Mouse (Mus musculus) embryonic facial prominence, embryonic 14.5 days (tissue): ENCODE results near the gene Arhgef26. TPM values are rescaled to one million over a fixed set of nuclear protein-coding genes. Genes with fewer than 3 reads are reported as not detected.

Source experiments
- ATAC-seq: fragments of 200-750 bp; cut with Nextera tagmentation; 2 replicates; pipeline ENCODE4 v1.8.0; 2017; ENCODE audit warnings: low read depth, moderate number of reproducible peaks, moderate TSS enrichment
- DNase-seq: peaks from one replicate; pipeline ENCODE4 v3.0.0-alpha.2; 2015; ENCODE audit warnings: low spot score
- H3K27ac ChIP-seq: fragments of 300-500 bp; sonication (generic); replicated peaks from 2 replicates; pipeline ENCODE4 v1.5.1; 2014; ENCODE audit warnings: low read depth, mild to moderate bottlenecking, low read length, moderate library complexity
- H3K27me3 ChIP-seq: fragments of 300-500 bp; sonication (generic); replicated peaks from 2 replicates; pipeline ENCODE4 v1.6.1; 2014; ENCODE audit warnings: low read length; ENCODE audit not compliant: control insufficient read depth, insufficient read depth
- H3K36me3 ChIP-seq: fragments of 300-500 bp; sonication (generic); 2 replicates; pipeline ENCODE4 v1.6.1; 2014; ENCODE audit warnings: low read length, mixed read lengths; ENCODE audit not compliant: control insufficient read depth, insufficient read depth
- H3K4me1 ChIP-seq: fragments of 300-500 bp; sonication (generic); 2 replicates; pipeline ENCODE4 v1.6.1; 2014; ENCODE audit warnings: antibody characterized with exemption, low read length; ENCODE audit not compliant: control insufficient read depth, insufficient read depth
- H3K4me2 ChIP-seq: fragments of 300-500 bp; sonication (generic); 2 replicates; pipeline ENCODE4 v1.6.1; 2014; ENCODE audit warnings: low read depth, mild to moderate bottlenecking, low read length, moderate library complexity, mixed read lengths
- H3K4me3 ChIP-seq: fragments of 300-500 bp; sonication (generic); 2 replicates; pipeline ENCODE4 v1.5.1; 2014; ENCODE audit warnings: low read depth, mild to moderate bottlenecking, low read length
- H3K9ac ChIP-seq: fragments of 300-500 bp; sonication (generic); 2 replicates; pipeline ENCODE4 v1.6.1; 2014; ENCODE audit warnings: low read depth, mild to moderate bottlenecking, low read length, moderate library complexity, mixed read lengths
- H3K9me3 ChIP-seq: fragments of 300-500 bp; sonication (generic); 2 replicates; pipeline ENCODE4 v1.6.1; 2016; ENCODE audit warnings: low read length; ENCODE audit not compliant: control insufficient read depth
- WGBS: fragments of 180-500 bp; shearing (Covaris S2); extraction: QIAGEN DNeasy Blood & Tissue Kit; methylation state at CpG from one replicate; pipeline ENCODE4 v1.1.7; 2014; 5-methylcytosine and 5-hydroxymethylcytosine counted together
- polyA plus RNA-seq: library from polyadenylated mRNA; unstranded; fragments of >200 nt; fragmentation: Nextera tagmentation; extraction: Ambion mirVana; gene quantifications from 2 replicates; pipeline ENCODE4 v1.2.1, GENCODE M21; 2014

Gene Arhgef26
- polyA plus RNA-seq, 1 experiment from 2014 or later = 7.7 TPM

DNA sequence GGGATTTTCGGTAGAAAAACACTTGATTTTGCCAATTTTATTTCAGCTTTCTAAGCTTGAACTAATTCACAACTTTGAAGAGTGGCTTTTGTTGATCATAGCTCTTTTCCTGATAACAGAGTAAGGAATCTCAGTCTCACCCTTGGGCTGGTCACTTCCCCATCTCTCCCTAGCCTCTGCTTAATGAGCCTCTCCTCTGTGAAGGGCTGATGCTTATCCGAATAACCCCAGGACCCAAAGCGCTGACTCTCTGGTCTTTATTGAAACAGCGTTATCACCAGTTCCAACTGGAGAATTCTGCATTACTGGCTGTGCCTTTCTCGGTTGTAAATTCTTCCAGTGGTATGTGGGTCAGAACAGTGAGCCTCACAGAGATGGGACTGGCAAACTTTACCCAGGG, 57.2 kb downstream of the Arhgef26 start:
- no peak overlapping the region for H3K9ac ChIP-seq
- H3K27me3 ChIP-seq = no peaks in the 10 kb centered on the region
- no peak for ATAC-seq
- H3K4me3 ChIP-seq = no peak overlapping the region
- H3K36me3 ChIP-seq = no peaks in the 10 kb centered on the region
- no peak for DNase-seq
- H3K4me2 ChIP-seq = no peak overlapping the region
- H3K4me1 ChIP-seq = peaks cover 42% of the 10 kb centered on the region
- WGBS = 66% methylated on average over 5 of the region's 5 CpGs
- H3K9me3 ChIP-seq = no peaks in the 10 kb centered on the region
- H3K27ac ChIP-seq = 0 out of 2 replicates have a peak overlapping the region, but pooled peaks have one; percentile 6

DNA sequence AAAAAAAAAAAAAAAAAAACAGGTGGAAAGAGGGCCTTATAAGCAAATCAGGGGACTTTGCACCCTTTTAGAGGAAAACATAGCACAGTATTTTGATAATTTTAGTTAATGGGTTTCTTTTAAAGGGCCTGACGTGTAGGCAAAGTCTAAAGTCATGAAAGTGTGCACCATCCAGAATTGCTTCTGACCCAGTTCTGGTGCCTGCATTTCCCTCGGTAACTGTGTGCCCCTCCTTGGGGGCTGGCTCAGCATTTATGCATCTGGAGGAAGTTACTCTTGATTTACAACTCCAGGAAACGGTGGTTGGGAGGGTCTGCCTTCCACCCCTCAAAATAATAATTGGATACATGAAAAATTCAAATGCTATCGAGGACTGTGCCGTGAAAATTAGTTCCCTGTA, 58.0 kb downstream of the Arhgef26 start:
- H3K4me3 ChIP-seq = no peak overlapping the region
- H3K9me3 ChIP-seq = no peaks in the 10 kb centered on the region
- H3K4me2 ChIP-seq = no peak overlapping the region
- no peak for DNase-seq
- no peaks in the 10 kb centered on the region for H3K27me3 ChIP-seq
- 27% methylated on average over 5 of the region's 5 CpGs for WGBS
- no peaks in the 10 kb centered on the region for H3K36me3 ChIP-seq
- H3K27ac ChIP-seq = no peak overlapping the region; the same call in 1 of the 2 replicates
- no peak overlapping the region for H3K9ac ChIP-seq
- ATAC-seq = no peak
- peaks cover 42% of the 10 kb centered on the region for H3K4me1 ChIP-seq

- no peak for ATAC-seq
- Histone ChIP-seq H3K9ac (no peak overlapping the region), H3K4me2 (no peak overlapping the region), H3K27ac (no peak overlapping the region), H3K36me3 (no peaks in the 10 kb centered on the region), H3K4me3 (no peak overlapping the region), H3K9me3 (no peaks in the 10 kb centered on the region), H3K4me1 (peaks cover 32% of the 10 kb centered on the region), H3K27me3 (no peaks in the 10 kb centered on the region)
- no peak for DNase-seq
Measured at GRCm38 (mm10) chr3:62398094-62398493, 60.0 kb downstream of the Arhgef26 start.

DNA sequence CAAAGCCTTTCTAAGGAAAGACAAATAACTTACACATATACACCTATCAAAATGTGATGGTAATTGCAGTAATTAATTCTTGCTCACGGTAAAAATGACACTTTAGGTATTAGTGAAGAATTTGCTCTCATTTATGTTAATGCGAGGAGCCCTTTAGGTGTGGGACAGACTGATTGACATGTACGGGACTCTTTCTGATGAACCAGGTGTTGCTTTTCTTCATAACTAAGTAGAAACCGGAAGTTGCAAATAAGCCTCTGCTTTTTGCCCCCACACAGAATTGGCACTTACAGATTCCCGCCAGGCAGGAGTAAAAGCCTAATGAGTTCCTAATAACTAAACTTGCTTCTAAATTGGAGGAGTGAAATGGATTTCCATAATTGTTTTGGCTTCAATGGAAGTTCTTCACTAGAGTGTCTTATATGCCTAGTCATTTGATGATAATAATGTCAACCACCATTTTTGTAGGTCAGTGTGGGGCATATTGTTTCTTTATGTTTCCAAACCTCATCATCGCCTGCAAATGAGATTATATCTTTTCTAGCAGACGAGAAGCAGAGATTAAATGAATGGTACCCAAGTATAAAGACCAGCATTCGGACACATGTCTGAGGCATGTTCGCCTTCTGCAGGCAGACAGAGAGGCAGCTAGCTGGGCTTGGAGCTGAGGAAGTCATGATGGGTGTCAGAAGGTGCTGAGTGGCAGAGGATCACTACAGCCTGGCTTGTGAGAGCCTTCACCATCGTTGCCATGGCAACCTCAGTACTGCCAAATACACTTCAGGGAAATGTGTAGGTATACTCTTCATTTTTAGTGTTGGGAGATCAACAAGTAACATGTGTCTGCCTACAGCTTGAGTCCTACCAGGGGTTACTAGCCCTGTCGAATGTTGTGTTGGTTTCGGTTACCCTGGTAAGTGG, 61.9 kb downstream of the Arhgef26 start:
- no peaks in the 10 kb centered on the region for H3K9me3 ChIP-seq
- no peaks in the 10 kb centered on the region for H3K27me3 ChIP-seq
- no peak overlapping the region for H3K27ac ChIP-seq
- WGBS = 85% methylated on average over 12 of the region's 12 CpGs
- no peak overlapping the region for H3K4me3 ChIP-seq
- no peaks in the 10 kb centered on the region for H3K36me3 ChIP-seq
- H3K4me1 ChIP-seq = peaks cover 24% of the 10 kb centered on the region
- DNase-seq = no peak
- no peak overlapping the region for H3K9ac ChIP-seq
- H3K4me2 ChIP-seq = no peak overlapping the region
- no peak for ATAC-seq

GRCm38 (mm10) chr3:62402466-62402865, 64.3 kb downstream of the Arhgef26 start:
- Histone ChIP-seq H3K27ac (no peak overlapping the region), H3K4me3 (no peak overlapping the region), H3K9me3 (no peaks in the 10 kb centered on the region), H3K36me3 (no peaks in the 10 kb centered on the region), H3K4me1 (peaks cover 4% of the 10 kb centered on the region), H3K9ac (no peak overlapping the region), H3K27me3 (no peaks in the 10 kb centered on the region), H3K4me2 (no peak overlapping the region)
- WGBS = 72% methylated on average over 2 of the region's 2 CpGs
- ATAC-seq (no peak), DNase-seq (no peak)

DNA sequence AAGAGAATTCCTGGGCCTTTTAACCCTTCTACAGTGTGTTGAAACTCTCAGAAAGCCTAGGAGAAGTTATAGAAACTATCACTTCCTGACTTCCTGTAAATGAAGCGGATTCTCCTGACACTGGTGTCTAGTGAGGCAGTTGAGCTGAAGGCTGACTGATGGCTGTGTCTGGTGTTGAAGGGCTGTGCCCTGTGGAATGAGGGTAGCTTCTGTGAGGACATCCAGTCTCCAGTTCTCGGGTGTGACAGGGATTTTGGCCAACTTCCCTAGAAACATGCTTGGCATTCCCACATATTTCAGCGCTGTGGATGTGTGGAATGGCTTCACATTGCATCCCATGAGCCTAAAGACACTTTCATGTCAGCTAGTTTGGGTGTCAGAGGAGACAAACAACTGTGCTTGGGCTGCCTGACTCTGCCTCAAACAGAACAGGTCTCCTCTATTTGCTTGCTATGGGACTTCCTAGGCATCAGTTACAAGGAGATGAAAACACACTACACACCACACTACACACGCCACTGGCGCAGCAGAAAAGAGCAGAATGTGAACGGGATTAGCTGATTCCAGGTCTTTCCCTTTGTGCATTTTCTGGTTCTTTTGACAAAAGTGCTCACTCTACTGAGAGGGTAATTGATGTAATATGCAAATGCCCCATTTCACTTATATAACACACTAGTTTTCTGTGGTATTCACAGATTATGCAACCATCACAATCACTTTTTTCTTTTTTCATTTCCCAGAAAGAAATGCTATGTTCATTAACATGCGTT, 66.5 kb downstream of the Arhgef26 start:
- H3K4me1 ChIP-seq = no peaks in the 10 kb centered on the region
- H3K27ac ChIP-seq = no peak overlapping the region
- no peak for DNase-seq
- H3K4me3 ChIP-seq = no peak overlapping the region
- H3K9me3 ChIP-seq = no peaks in the 10 kb centered on the region
- no peak overlapping the region for H3K4me2 ChIP-seq
- no peak for ATAC-seq
- no peaks in the 10 kb centered on the region for H3K36me3 ChIP-seq
- H3K27me3 ChIP-seq = no peaks in the 10 kb centered on the region
- 84% methylated on average over 7 of the region's 7 CpGs for WGBS
- H3K9ac ChIP-seq = no peak overlapping the region

DNA sequence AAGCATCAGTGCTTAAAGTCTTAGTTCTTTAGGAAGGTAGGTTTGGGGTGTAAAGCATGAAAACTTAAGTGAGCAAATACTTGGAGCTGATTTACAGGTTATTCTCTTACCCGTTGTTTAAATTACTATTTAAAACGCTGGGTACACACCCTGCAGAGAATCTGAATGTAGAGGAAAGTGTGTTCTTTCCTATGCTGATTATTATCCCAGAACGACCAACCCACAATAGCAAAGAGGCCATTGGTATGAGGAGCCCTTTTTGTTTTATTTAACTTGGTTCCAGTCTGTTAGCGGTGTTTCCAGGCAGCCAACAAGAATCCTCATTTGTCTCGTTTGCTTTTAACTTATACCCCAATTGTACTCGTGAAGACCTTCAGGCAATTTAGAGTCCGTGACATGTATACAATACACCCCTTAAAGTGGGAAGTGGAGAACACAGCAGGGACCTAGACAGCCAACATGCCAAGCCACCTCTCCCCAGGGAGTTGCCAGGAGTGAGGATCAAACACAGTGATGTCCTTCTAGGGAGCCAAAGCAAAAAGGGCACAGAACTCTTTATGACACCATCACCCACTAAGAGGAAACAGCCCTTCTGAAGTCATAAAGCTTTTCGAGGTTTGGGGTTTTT, 71.5 kb downstream of the Arhgef26 start:
- 48% methylated on average over 8 of the region's 8 CpGs for WGBS
- Histone ChIP-seq H3K27me3 (no peaks in the 10 kb centered on the region), H3K4me3 (no peak overlapping the region), H3K9me3 (no peaks in the 10 kb centered on the region), H3K4me2 (no peak overlapping the region), H3K36me3 (no peaks in the 10 kb centered on the region), H3K4me1 (no peaks in the 10 kb centered on the region), H3K27ac (no peak overlapping the region), H3K9ac (no peak overlapping the region)
- ATAC-seq (no peak), DNase-seq (no peak)

GRCm38 (mm10) chr3:62410491-62410890, 72.3 kb downstream of the Arhgef26 start:
- H3K36me3 ChIP-seq = no peaks in the 10 kb centered on the region
- 87% methylated on average over 4 of the region's 4 CpGs for WGBS

More at GRCm38 (mm10) chr3:62410491-62410890, 72.3 kb downstream of the Arhgef26 start:
- ATAC-seq = no peak
- DNase-seq = no peak
- Histone ChIP-seq H3K9ac (no peak overlapping the region), H3K4me3 (no peak overlapping the region), H3K4me2 (no peak overlapping the region), H3K9me3 (no peaks in the 10 kb centered on the region), H3K27ac (no peak overlapping the region), H3K4me1 (no peaks in the 10 kb centered on the region), H3K27me3 (no peaks in the 10 kb centered on the region)
